Comparison of ENCODE assay signal across 22 mouse cellular contexts in the genomic region with DNA sequence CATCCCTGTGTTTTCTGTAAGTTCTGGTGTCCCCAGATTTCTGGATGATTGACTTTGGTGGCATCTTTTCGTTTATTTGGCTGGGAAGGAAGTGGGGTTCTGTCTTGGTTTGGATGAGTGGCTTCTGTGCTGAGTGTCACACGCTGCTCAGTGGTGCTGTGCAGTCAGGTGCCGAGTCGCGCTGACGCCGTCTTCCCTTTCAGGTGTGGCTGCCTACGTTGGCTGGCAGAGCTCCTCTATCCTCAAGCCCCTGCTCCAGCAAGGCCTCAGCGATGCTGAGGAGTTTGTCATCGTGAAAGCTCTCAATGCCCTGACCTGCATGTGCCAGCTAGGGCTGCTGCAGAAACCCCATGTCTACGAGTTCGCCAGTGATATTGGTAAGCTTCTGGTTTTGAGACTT.
"Had no signal": no experiment of that assay in that cellular context is flagged by ENCODE, and none has a peak within 500 bp of the region (broad histone marks: within the 10 kb centered on the region; RNA-seq: fewer than 3 reads in every experiment).

No protein-coding gene starts in this region.

- H3K27me3 ChIP-seq: intestine, embryonic 15.5 days; kidney, embryonic 15.5 days; lung, embryonic 15.5 days; midbrain, embryonic 12.5 days; midbrain, embryonic 15.5 days; neural tube, embryonic 12.5 days; neural tube, embryonic 15.5 days had no signal

- ATAC-seq: intestine, embryonic 15.5 days; liver, postnatal 0 days; midbrain, embryonic 15.5 days had no signal

- H3K4me1 ChIP-seq: intestine, embryonic 15.5 days; kidney, embryonic 15.5 days; lung, embryonic 15.5 days; midbrain, embryonic 12.5 days; midbrain, embryonic 15.5 days; neural tube, embryonic 12.5 days; neural tube, embryonic 15.5 days had no signal

- H3K27ac ChIP-seq: intestine, embryonic 15.5 days; kidney, embryonic 15.5 days; left cerebral cortex, adult 2 months; liver, embryonic 14.5 days; lung, embryonic 15.5 days; midbrain, embryonic 12.5 days; midbrain, embryonic 15.5 days; neural tube, embryonic 12.5 days; neural tube, embryonic 15.5 days had no signal

- DNase-seq: kidney, adult 11 months; kidney, adult 8-10 months; kidney, postnatal 10 days; kidney, postnatal 36 days; layer of hippocampus, postnatal 36 days; liver, postnatal 0 days; lung, postnatal 10 days; lung, postnatal 36 days; right cerebral cortex, adult 18-20 months; right cerebral cortex, postnatal 14 days; right cerebral cortex, postnatal 4 days; thymus, adult 2 months; thymus, postnatal 25 days had no signal

- H3K9ac ChIP-seq: intestine, embryonic 15.5 days; kidney, embryonic 15.5 days; liver, embryonic 14.5 days; liver, postnatal 0 days; lung, embryonic 15.5 days; midbrain, embryonic 12.5 days; midbrain, embryonic 15.5 days; neural tube, embryonic 12.5 days; neural tube, embryonic 15.5 days had no signal

- H3K4me2 ChIP-seq: intestine, embryonic 15.5 days; kidney, embryonic 15.5 days; lung, embryonic 15.5 days; midbrain, embryonic 12.5 days; midbrain, embryonic 15.5 days; neural tube, embryonic 12.5 days; neural tube, embryonic 15.5 days had no signal

- H3K9me3 ChIP-seq: intestine, embryonic 15.5 days; kidney, embryonic 15.5 days; lung, embryonic 15.5 days; midbrain, embryonic 12.5 days; midbrain, embryonic 15.5 days; neural tube, embryonic 12.5 days; neural tube, embryonic 15.5 days had no signal

- H3K4me3 ChIP-seq: intestine, embryonic 15.5 days; kidney, embryonic 15.5 days; left cerebral cortex, adult 2 months; lung, embryonic 15.5 days; midbrain, embryonic 12.5 days; midbrain, embryonic 15.5 days; neural tube, embryonic 12.5 days; neural tube, embryonic 15.5 days had no signal
